ENCODE assay signal across 17 mouse cellular contexts in the genomic region with DNA sequence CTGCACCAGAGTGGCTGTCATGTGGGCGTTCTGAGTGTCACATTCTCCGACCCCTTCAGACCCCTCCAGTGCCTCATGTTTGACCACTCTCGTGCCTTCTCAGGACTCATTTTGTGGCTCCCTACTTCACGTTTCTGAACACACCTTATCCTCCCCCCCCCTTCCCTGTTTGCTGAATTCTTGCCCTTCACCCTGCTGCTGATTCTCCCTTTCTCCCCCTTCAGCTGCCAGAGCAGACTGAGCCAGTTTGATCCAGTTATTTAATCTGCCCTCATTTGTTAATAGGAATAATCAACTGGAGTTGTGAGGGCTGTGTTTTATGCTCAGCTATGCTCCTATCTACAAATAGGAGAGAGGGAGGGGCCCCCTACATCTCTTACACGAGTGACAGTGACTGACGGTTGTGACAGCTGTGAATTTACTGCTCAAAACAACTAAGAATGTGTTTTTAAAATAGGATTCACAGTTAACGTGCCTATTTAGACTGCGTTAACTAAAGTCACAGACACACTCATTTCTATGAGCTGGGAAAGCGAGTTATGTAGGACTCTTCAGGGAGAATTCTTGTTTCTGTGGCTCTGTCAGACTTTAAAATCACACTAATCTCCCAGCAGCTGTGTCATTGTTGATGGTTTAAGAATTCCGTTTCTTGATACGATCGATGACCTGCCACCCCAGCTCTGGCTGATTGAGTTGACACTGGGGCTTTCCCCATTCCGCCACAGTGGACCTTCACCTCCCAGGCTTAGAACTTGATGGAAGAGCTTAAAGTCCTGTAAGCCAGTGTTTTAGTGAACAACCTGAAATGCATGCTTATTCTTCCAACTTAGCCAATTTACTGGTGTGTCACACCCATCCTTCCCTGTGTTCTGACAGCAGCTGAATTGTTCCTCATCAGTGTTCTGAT. TPM values are rescaled to one million over a fixed set of nuclear protein-coding genes. Genes with fewer than 3 reads are reported as not detected.
DNase-seq lines count a peak whose midpoint lies in the region; ATAC-seq and TF ChIP-seq lines count a peak whose summit lies in the region.
"Had no signal": no experiment of that assay in that cellular context is flagged by ENCODE, and none has a peak within 500 bp of the region (broad histone marks: within the 10 kb centered on the region; RNA-seq: fewer than 3 reads in every experiment).

No protein-coding gene starts in this region.

- TF ChIP-seq CTCF in kidney, adult 2 months (conservative IDR thresholded peaks at IDR 0.05; ENCODE audit: insufficient read depth, insufficient read length, low read depth, low read length): no peak
- TF ChIP-seq CTCF in forebrain, postnatal 0 days (IDR thresholded peaks at IDR 0.05; ENCODE audit: low read depth): no peak

- DNase-seq in kidney, adult 2 months: peak; percentile 21
- DNase-seq in kidney, adult 9 months: no peak
- peak; percentile 28 for DNase-seq in forebrain, postnatal 0 days
- DNase-seq in adrenal gland, postnatal 14 days: no peak
- DNase-seq: cerebellum, adult 2 months; heart, postnatal 10 days; kidney, adult 18-20 months; layer of hippocampus, postnatal 36 days; lung, adult 18-20 months; thymus, postnatal 36 days had no signal

- no peak overlapping the region for H3K9ac ChIP-seq in forebrain, embryonic 13.5 days
- no peak overlapping the region for H3K9ac ChIP-seq in forebrain, embryonic 12.5 days
- H3K9ac ChIP-seq in forebrain, postnatal 0 days: no peak overlapping the region
- no peak overlapping the region for H3K9ac ChIP-seq in liver, embryonic 16.5 days (ENCODE audit: low read depth, low read length)
- H3K9ac ChIP-seq in intestine, embryonic 16.5 days (ENCODE audit: low read depth, low read length): no peak overlapping the region
- H3K9ac ChIP-seq: embryonic facial prominence, embryonic 12.5 days; neural tube, embryonic 13.5 days had no signal

- no peaks in the 10 kb centered on the region for H3K9me3 ChIP-seq in forebrain, embryonic 13.5 days (replicated peaks)
- no peaks in the 10 kb centered on the region for H3K9me3 ChIP-seq in forebrain, embryonic 12.5 days
- H3K9me3 ChIP-seq in forebrain, postnatal 0 days (ENCODE audit: low read length): no peaks in the 10 kb centered on the region
- H3K9me3 ChIP-seq in liver, embryonic 16.5 days (replicated peaks; ENCODE audit: control insufficient read depth, low read length): no peaks in the 10 kb centered on the region
- H3K9me3 ChIP-seq in intestine, embryonic 16.5 days (ENCODE audit: control insufficient read depth, low read length): no peaks in the 10 kb centered on the region
- H3K9me3 ChIP-seq: embryonic facial prominence, embryonic 12.5 days; neural tube, embryonic 13.5 days had no signal

- no peak for TF ChIP-seq POLR2A in kidney, adult 2 months (IDR thresholded peaks at IDR 0.05; ENCODE audit: low read depth, low read length)

- H3K4me1 ChIP-seq in forebrain, embryonic 13.5 days: peaks cover 11% of the 10 kb centered on the region
- H3K4me1 ChIP-seq in forebrain, embryonic 12.5 days: peaks cover 10% of the 10 kb centered on the region
- peaks cover 3% of the 10 kb centered on the region; the same call in 1 of the 2 replicates for H3K4me1 ChIP-seq in kidney, adult 2 months (ENCODE audit: control insufficient read depth, insufficient read depth, low read length)
- H3K4me1 ChIP-seq in forebrain, postnatal 0 days (ENCODE audit: insufficient read depth): no peaks in the 10 kb centered on the region
- H3K4me1 ChIP-seq in liver, embryonic 16.5 days (ENCODE audit: control insufficient read depth, low read depth, low read length): peaks cover 3% of the 10 kb centered on the region
- no peaks in the 10 kb centered on the region for H3K4me1 ChIP-seq in intestine, embryonic 16.5 days (ENCODE audit: control insufficient read depth, insufficient read depth, low read length)
- H3K4me1 ChIP-seq: embryonic facial prominence, embryonic 12.5 days; neural tube, embryonic 13.5 days had no signal

- no peak overlapping the region for H3K4me2 ChIP-seq in forebrain, embryonic 13.5 days
- H3K4me2 ChIP-seq in forebrain, embryonic 12.5 days: no peak overlapping the region
- no peak overlapping the region for H3K4me2 ChIP-seq in forebrain, postnatal 0 days (ENCODE audit: low read depth)
- no peak overlapping the region for H3K4me2 ChIP-seq in liver, embryonic 16.5 days (ENCODE audit: low read depth, low read length)
- H3K4me2 ChIP-seq in intestine, embryonic 16.5 days (ENCODE audit: low read depth, low read length): no peak overlapping the region
- H3K4me2 ChIP-seq: embryonic facial prominence, embryonic 12.5 days; neural tube, embryonic 13.5 days had no signal

- 0 out of 2 replicates have a peak, but pooled peaks have one; percentile 24 for ATAC-seq in forebrain, embryonic 13.5 days
- no peak for ATAC-seq in forebrain, embryonic 12.5 days (ENCODE audit: low FRiP score)
- peak; percentile 82 for ATAC-seq in forebrain, postnatal 0 days
- ATAC-seq in liver, embryonic 16.5 days (ENCODE audit: low read depth): peak; percentile 63
- ATAC-seq in intestine, embryonic 16.5 days: no peak
- ATAC-seq: hindbrain, postnatal 0 days had no signal

- no peaks in the 10 kb centered on the region for H3K27me3 ChIP-seq in forebrain, embryonic 13.5 days
- no peaks in the 10 kb centered on the region for H3K27me3 ChIP-seq in forebrain, embryonic 12.5 days
- H3K27me3 ChIP-seq in kidney, adult 2 months (replicated peaks; ENCODE audit: control insufficient read depth, insufficient read depth, low read length): no peaks in the 10 kb centered on the region
- H3K27me3 ChIP-seq in forebrain, postnatal 0 days (ENCODE audit: insufficient read depth, low read length): no peaks in the 10 kb centered on the region
- H3K27me3 ChIP-seq in liver, embryonic 16.5 days (ENCODE audit: control insufficient read depth, insufficient read depth, low read depth, low read length): no peaks in the 10 kb centered on the region
- H3K27me3 ChIP-seq in intestine, embryonic 16.5 days (replicated peaks; ENCODE audit: control insufficient read depth, insufficient read depth, low read length): no peaks in the 10 kb centered on the region
- H3K27me3 ChIP-seq: embryonic facial prominence, embryonic 12.5 days; neural tube, embryonic 13.5 days had no signal

- H3K36me3 ChIP-seq in forebrain, embryonic 13.5 days (ENCODE audit: poor library complexity, severe bottlenecking): peaks cover 5% of the 10 kb centered on the region
- H3K36me3 ChIP-seq in forebrain, embryonic 12.5 days (replicated peaks): peaks cover 3% of the 10 kb centered on the region; the same call in 1 of the 2 replicates
- 0 out of 2 replicates have a peak, but pooled peaks cover 1% of the 10 kb centered on the region for H3K36me3 ChIP-seq in kidney, adult 2 months (ENCODE audit: control insufficient read depth, insufficient read depth, low read length)
- peaks cover 21% of the 10 kb centered on the region for H3K36me3 ChIP-seq in forebrain, postnatal 0 days (ENCODE audit: insufficient read depth)
- H3K36me3 ChIP-seq in liver, embryonic 16.5 days (ENCODE audit: control insufficient read depth, insufficient read depth): no peaks in the 10 kb centered on the region; the same call in 1 of the 2 replicates
- no peaks in the 10 kb centered on the region; the same call in 1 of the 2 replicates for H3K36me3 ChIP-seq in intestine, embryonic 16.5 days (ENCODE audit: control insufficient read depth, insufficient read depth, low read length)

- no peak overlapping the region for H3K4me3 ChIP-seq in forebrain, embryonic 13.5 days
- no peak overlapping the region for H3K4me3 ChIP-seq in forebrain, embryonic 12.5 days (replicated peaks)
- H3K4me3 ChIP-seq in kidney, adult 2 months (ENCODE audit: insufficient read depth, low read depth, low read length): no peak overlapping the region
- H3K4me3 ChIP-seq in forebrain, postnatal 0 days (ENCODE audit: low read depth, low read length): no peak overlapping the region
- H3K4me3 ChIP-seq in liver, embryonic 16.5 days (ENCODE audit: low read depth, low read length): no peak overlapping the region
- no peak overlapping the region for H3K4me3 ChIP-seq in intestine, embryonic 16.5 days (ENCODE audit: low read length)
- H3K4me3 ChIP-seq: embryonic facial prominence, embryonic 12.5 days; neural tube, embryonic 13.5 days had no signal

- no peak overlapping the region for H3K27ac ChIP-seq in forebrain, embryonic 13.5 days
- no peak overlapping the region for H3K27ac ChIP-seq in forebrain, embryonic 12.5 days
- no peak overlapping the region for H3K27ac ChIP-seq in kidney, adult 2 months (ENCODE audit: insufficient read depth, low read depth, low read length)
- H3K27ac ChIP-seq in forebrain, postnatal 0 days (ENCODE audit: low read depth, low read length): no peak overlapping the region
- peak overlapping the region; percentile 69 for H3K27ac ChIP-seq in liver, embryonic 16.5 days (ENCODE audit: low read length)
- no peak overlapping the region for H3K27ac ChIP-seq in intestine, embryonic 16.5 days (ENCODE audit: low read length)
- H3K27ac ChIP-seq: embryonic facial prominence, embryonic 12.5 days; hindbrain, postnatal 0 days; neural tube, embryonic 13.5 days had no signal

- WGBS in forebrain, embryonic 13.5 days: 60% methylated on average over 13 of the region's 13 CpGs
- WGBS in forebrain, embryonic 12.5 days: 59% methylated on average over 13 of the region's 13 CpGs
- WGBS in kidney, adult 2 months: 65% methylated on average over 13 of the region's 13 CpGs
- 56% methylated on average over 13 of the region's 13 CpGs for WGBS in forebrain, postnatal 0 days
- 63% methylated on average over 13 of the region's 13 CpGs for WGBS in liver, embryonic 16.5 days (ENCODE audit: insufficient replicate concordance)
- WGBS in intestine, embryonic 16.5 days: 78% methylated on average over 13 of the region's 13 CpGs

RNA-seq across cellular contexts. Expression of gene Habp4, which starts 17.4 kb away (rescaled TPM):
- 10.9 and 12.4 TPM in 2 replicates for polyA plus RNA-seq in forebrain, embryonic 13.5 days (2015; fragmentation: Nextera tagmentation; extraction: Ambion mirVana)
- 20.0 and 20.6 TPM in 2 replicates for polyA plus RNA-seq in forebrain, embryonic 12.5 days (2016; fragmentation: Nextera tagmentation; extraction: Ambion mirVana)
- polyA plus RNA-seq in kidney, adult 2 months (2012; rRNA removed): 35.8 and 37.6 TPM in 2 replicates
- total RNA-seq in forebrain, postnatal 0 days (2014; rRNA removed): 34.3 and 37.7 TPM in 2 replicates
- 34.2 and 41.1 TPM in 2 replicates for polyA plus RNA-seq in forebrain, postnatal 0 days (2015; fragmentation: Nextera tagmentation; extraction: Ambion mirVana)
- 8.4 and 10.3 TPM in 2 replicates for polyA plus RNA-seq in liver, embryonic 16.5 days (2015; fragmentation: Nextera tagmentation; extraction: Ambion mirVana)
- total RNA-seq in adrenal gland, postnatal 14 days (2021): 24.6 and 28.6 TPM in 2 replicates
- polyA plus RNA-seq in intestine, embryonic 16.5 days (2015; fragmentation: Nextera tagmentation; extraction: Ambion mirVana): 11.9 TPM in 2 replicates

RNA-seq across cellular contexts. Expression of gene Zfp367, which starts 26.0 kb away (rescaled TPM):
- 18.9 and 20.4 TPM in 2 replicates for polyA plus RNA-seq in forebrain, embryonic 13.5 days (2015; fragmentation: Nextera tagmentation; extraction: Ambion mirVana)
- polyA plus RNA-seq in forebrain, embryonic 12.5 days (2016; fragmentation: Nextera tagmentation; extraction: Ambion mirVana): 27.9 and 29.3 TPM in 2 replicates
- 12.2 and 15.5 TPM in 2 replicates for polyA plus RNA-seq in kidney, adult 2 months (2012; rRNA removed)
- total RNA-seq in forebrain, postnatal 0 days (2014; rRNA removed): 6.3 and 9.1 TPM in 2 replicates
- polyA plus RNA-seq in forebrain, postnatal 0 days (2015; fragmentation: Nextera tagmentation; extraction: Ambion mirVana): 3.1 and 4.1 TPM in 2 replicates
- 18.1 and 18.6 TPM in 2 replicates for polyA plus RNA-seq in liver, embryonic 16.5 days (2015; fragmentation: Nextera tagmentation; extraction: Ambion mirVana)
- 28.8 and 30.8 TPM in 2 replicates for total RNA-seq in adrenal gland, postnatal 14 days (2021)
- polyA plus RNA-seq in intestine, embryonic 16.5 days (2015; fragmentation: Nextera tagmentation; extraction: Ambion mirVana): 12.8 and 13.4 TPM in 2 replicates

RNA-seq across cellular contexts. Expression of gene Slc35d2, which starts 49.8 kb away (rescaled TPM):
- 1.2 and 1.3 TPM in 2 replicates for polyA plus RNA-seq in forebrain, embryonic 13.5 days (2015; fragmentation: Nextera tagmentation; extraction: Ambion mirVana)
- polyA plus RNA-seq in forebrain, embryonic 12.5 days (2016; fragmentation: Nextera tagmentation; extraction: Ambion mirVana): 1.3 and 1.9 TPM in 2 replicates
- polyA plus RNA-seq in kidney, adult 2 months (2012; rRNA removed): 10.9 and 13.8 TPM in 2 replicates
- 1.4 and 2.6 TPM in 2 replicates for total RNA-seq in forebrain, postnatal 0 days (2014; rRNA removed)
- 1.0 and 1.5 TPM in 2 replicates for polyA plus RNA-seq in forebrain, postnatal 0 days (2015; fragmentation: Nextera tagmentation; extraction: Ambion mirVana)
- polyA plus RNA-seq in liver, embryonic 16.5 days (2015; fragmentation: Nextera tagmentation; extraction: Ambion mirVana): 8.7 and 9.0 TPM in 2 replicates
- 8.6 and 9.2 TPM in 2 replicates for total RNA-seq in adrenal gland, postnatal 14 days (2021)
- 5.5 and 6.8 TPM in 2 replicates for polyA plus RNA-seq in intestine, embryonic 16.5 days (2015; fragmentation: Nextera tagmentation; extraction: Ambion mirVana)

Comparison
In these comparisons a context has a peak if more than half of its experiments do, and no peak if none do; other contexts are left out.
1. ATAC-seq: peak in forebrain, embryonic 13.5 days (single experiment), forebrain, postnatal 0 days (single experiment) and liver, embryonic 16.5 days (single experiment); none in forebrain, embryonic 12.5 days (single experiment) and intestine, embryonic 16.5 days (single experiment).
2. DNase-seq: peak in kidney, adult 2 months (single experiment) and forebrain, postnatal 0 days (single experiment); none in kidney, adult 9 months (single experiment) and adrenal gland, postnatal 14 days (single experiment).